Mouse (Mus musculus) embryonic fibroblast, embryonic 13.5 days (primary cell): Measurements from ENCODE around the gene Robo1.

Source experiments
- CTCF ChIP-seq: IDR thresholded peaks from 2 replicates; pipeline ENCODE4 v1.5.1; 2011; ENCODE audit warnings: mild to moderate bottlenecking, control low read depth, low read length, moderate library complexity, borderline replicate concordance; ENCODE audit not compliant: insufficient read depth
- POLR2A ChIP-seq: IDR thresholded peaks from 2 replicates; pipeline ENCODE4 v1.6.1; 2011; ENCODE audit warnings: low read depth, mild to moderate bottlenecking, control low read depth, low read length, moderate library complexity

- TF ChIP-seq POLR2A (no peak), CTCF (no peak)
Measured at GRCm38 (mm10) chr16:72861707-72862277, 553.7 kb downstream of the Robo1 start.
